Mouse (Mus musculus) spleen, adult 2 months (tissue): ENCODE results near the gene Scnn1g.

Experiments used
- CTCF ChIP-seq: fragments of 200-500 bp; IDR thresholded peaks from 2 replicates; pipeline ENCODE4 v1.5.1; 2011; ENCODE audit warnings: mild to moderate bottlenecking, inconsistent platforms; ENCODE audit not compliant: insufficient read depth, insufficient read length, insufficient replicate concordance; ENCODE audit errors: extremely low read depth
- POLR2A ChIP-seq: fragments of 200-500 bp; IDR thresholded peaks from 2 replicates; pipeline ENCODE4 v1.6.1; 2011; ENCODE audit warnings: low read depth, low read length, inconsistent platforms

DNA sequence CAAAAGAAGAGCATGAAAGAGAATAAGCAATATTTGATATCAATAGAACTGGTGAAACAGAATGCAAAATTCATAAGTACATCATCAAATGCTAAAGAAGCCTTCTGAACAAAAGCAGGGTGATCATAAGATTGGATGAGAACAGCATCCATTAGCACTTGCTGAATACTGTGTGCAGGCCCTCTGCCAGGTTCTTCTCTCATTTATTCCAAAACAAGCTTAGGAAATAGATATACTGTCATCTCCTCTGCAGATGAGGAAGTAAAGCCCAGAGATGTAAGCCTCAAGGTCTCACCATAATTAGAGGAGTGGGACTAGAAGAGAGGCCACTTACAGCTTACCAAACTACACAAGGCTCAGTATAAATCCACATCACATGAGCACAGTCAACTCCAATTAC, 35.1 kb upstream of the Scnn1g start:
- TF ChIP-seq CTCF (no peak), POLR2A (no peak)
